Mouse (Mus musculus): ENCODE data around the gene Fam19a4.

The Fam19a4 gene

GRCm38 (mm10) chr6:97060074-97060681 lies at the start of gene Fam19a4:
TSS of gene Fam19a4 (minus strand) at chr6:97060413.
- DNase-seq (ENCODE audit: extremely low spot score) = peak; percentile 75

GRCm38 (mm10) chr6:97106777-97107176 lies 46.6 kb upstream of the Fam19a4 start:
- DNase-seq (ENCODE audit: extremely low spot score) = peak; percentile 49

- DNase-seq (ENCODE audit: extremely low spot score) = no peak
Measured at GRCm38 (mm10) chr6:97106106-97106505, 45.9 kb upstream of the Fam19a4 start.

GRCm38 (mm10) chr6:97104264-97104852 lies 44.1 kb upstream of the Fam19a4 start:
- no peak for DNase-seq (ENCODE audit: extremely low spot score)

- DNase-seq (ENCODE audit: extremely low spot score) = peak; percentile 19
Measured at GRCm38 (mm10) chr6:97101958-97102702, 41.9 kb upstream of the Fam19a4 start.

- peak; percentile 9 for DNase-seq (ENCODE audit: extremely low spot score)
Measured at GRCm38 (mm10) chr6:97101190-97101957, 41.2 kb upstream of the Fam19a4 start.

- no peak for DNase-seq (ENCODE audit: extremely low spot score)
Measured at GRCm38 (mm10) chr6:97082336-97082735, 22.1 kb upstream of the Fam19a4 start.

- DNase-seq (ENCODE audit: extremely low spot score) = no peak
Measured at GRCm38 (mm10) chr6:97080016-97080415, 19.8 kb upstream of the Fam19a4 start.

- DNase-seq (ENCODE audit: extremely low spot score) = no peak
Measured at GRCm38 (mm10) chr6:97059599-97059998, 614 bp downstream of the Fam19a4 start.

- DNase-seq (ENCODE audit: extremely low spot score) = no peak
Measured at GRCm38 (mm10) chr6:97052196-97052770, 7.9 kb downstream of the Fam19a4 start.

- DNase-seq (ENCODE audit: extremely low spot score) = no peak
Measured at GRCm38 (mm10) chr6:97048403-97048802, 11.8 kb downstream of the Fam19a4 start.

- no peak for DNase-seq (ENCODE audit: extremely low spot score)
Measured at GRCm38 (mm10) chr6:97046541-97046940, 13.7 kb downstream of the Fam19a4 start.

GRCm38 (mm10) chr6:97027110-97027677 lies 33.0 kb downstream of the Fam19a4 start:
- DNase-seq (ENCODE audit: extremely low spot score) = peak; percentile 9

GRCm38 (mm10) chr6:97019323-97019722 lies 40.9 kb downstream of the Fam19a4 start:
- no peak for DNase-seq (ENCODE audit: extremely low spot score)

GRCm38 (mm10) chr6:97016711-97017110 lies 43.5 kb downstream of the Fam19a4 start:
- DNase-seq (ENCODE audit: extremely low spot score) = no peak

GRCm38 (mm10) chr6:97016018-97016417 lies 44.2 kb downstream of the Fam19a4 start:
- DNase-seq (ENCODE audit: extremely low spot score) = no peak

- peak; percentile 72 for DNase-seq (ENCODE audit: extremely low spot score)
Measured at GRCm38 (mm10) chr6:97006513-97007094, 53.6 kb downstream of the Fam19a4 start.

- DNase-seq (ENCODE audit: extremely low spot score) = peak; percentile 28
Measured at GRCm38 (mm10) chr6:97005038-97005437, 55.2 kb downstream of the Fam19a4 start.

GRCm38 (mm10) chr6:96995556-96996159 lies 64.6 kb downstream of the Fam19a4 start:
- no peak for DNase-seq (ENCODE audit: extremely low spot score)

GRCm38 (mm10) chr6:96991741-96992140 lies 68.5 kb downstream of the Fam19a4 start:
- no peak for DNase-seq (ENCODE audit: extremely low spot score)

GRCm38 (mm10) chr6:96977537-96977936 lies 82.7 kb downstream of the Fam19a4 start:
- no peak for DNase-seq (ENCODE audit: extremely low spot score)

Measured in embryo, embryonic 9.5 days (tissue).